Mouse (Mus musculus) T-helper 17 cell (primary cell): ENCODE data around the gene Pex14.

Experiments used
- in situ Hi-C, 2 experiments: fragments of 300-600 bp; cut with MboI, MseI; formaldehyde crosslinking; loops; 1 replicate in 1 of 2; 2 replicates in 1 of 2; pipeline ENCODE4 v1.15.1; 2025; ENCODE audit warnings: high pct_unique_total_duplicates in 2 of 2

Gene Pex14

GRCm38 (mm10) chr4:148923976-148924375, 175.7 kb downstream of the Pex14 start:
- in situ Hi-C loops: no loop called here

GRCm38 (mm10) chr4:148923414-148923813, 176.3 kb downstream of the Pex14 start:
- in situ Hi-C loops: no loop called here

- in situ Hi-C loops: no loop called here
These were observed 177.4 kb downstream of the Pex14 start for GRCm38 (mm10) chr4:148922221-148922700.

- in situ Hi-C loops: no loop called here
These were observed 179.1 kb downstream of the Pex14 start for GRCm38 (mm10) chr4:148920610-148921009.

GRCm38 (mm10) chr4:148918707-148919447, 180.8 kb downstream of the Pex14 start:
- in situ Hi-C loops: no loop called here

GRCm38 (mm10) chr4:148915849-148916248, 183.8 kb downstream of the Pex14 start:
- in situ Hi-C loops: no loop called here

- in situ Hi-C loops: no loop called here
These were observed 184.6 kb downstream of the Pex14 start for GRCm38 (mm10) chr4:148914863-148915622.

GRCm38 (mm10) chr4:148912826-148913590, 186.7 kb downstream of the Pex14 start:
- in situ Hi-C loops: no loop called here

- in situ Hi-C loops: no loop called here
These were observed 187.5 kb downstream of the Pex14 start for GRCm38 (mm10) chr4:148912134-148912533.
